Mouse (Mus musculus): ENCODE data around the gene Islr. TPM values are rescaled to one million over a fixed set of nuclear protein-coding genes. Genes with fewer than 3 reads are reported as not detected.
A peak's percentile ranks its signal among the peaks of the same experiment; 100 is the strongest.

Islr gene
- polyA plus RNA-seq, 1 experiment: 34.0 TPM

GRCm38 (mm10) chr9:58175745-58176487, 28.2 kb downstream of the Islr start:
- TF ChIP-seq POLR2A (IDR thresholded peaks at IDR 0.05; ENCODE audit: extremely low read depth, insufficient read depth, low read length): no peak
- TF ChIP-seq CTCF (IDR thresholded peaks at IDR 0.05; ENCODE audit: extremely low read depth, insufficient read depth, low read length): no peak
- Histone ChIP-seq H3K4me3 (ENCODE audit: insufficient read depth, low read length) (no peak overlapping the region), H3K4me1 (ENCODE audit: control insufficient read depth, insufficient read depth, low read length) (peaks cover 4% of the 10 kb centered on the region), H3K27ac (ENCODE audit: insufficient read depth, low read length) (peak overlapping the region; percentile 66)

GRCm38 (mm10) chr9:58174818-58175251, 29.3 kb downstream of the Islr start:
- TF ChIP-seq CTCF (IDR thresholded peaks at IDR 0.05; ENCODE audit: extremely low read depth, insufficient read depth, low read length): no peak
- TF ChIP-seq POLR2A (IDR thresholded peaks at IDR 0.05; ENCODE audit: extremely low read depth, insufficient read depth, low read length): no peak
- H3K27ac ChIP-seq (ENCODE audit: insufficient read depth, low read length): peak overlapping the region; percentile 66
- H3K4me3 ChIP-seq (ENCODE audit: insufficient read depth, low read length): no peak overlapping the region
- peaks cover 4% of the 10 kb centered on the region; the same call in 1 of the 2 replicates for H3K4me1 ChIP-seq (ENCODE audit: control insufficient read depth, insufficient read depth, low read length)

GRCm38 (mm10) chr9:58172863-58173262, 31.2 kb downstream of the Islr start:
- no peak overlapping the region for H3K27ac ChIP-seq (ENCODE audit: insufficient read depth, low read length)
- TF ChIP-seq CTCF (IDR thresholded peaks at IDR 0.05; ENCODE audit: extremely low read depth, insufficient read depth, low read length) (no peak), POLR2A (IDR thresholded peaks at IDR 0.05; ENCODE audit: extremely low read depth, insufficient read depth, low read length) (no peak)
- no peak overlapping the region for H3K4me3 ChIP-seq (ENCODE audit: insufficient read depth, low read length)
- peaks cover 4% of the 10 kb centered on the region; the same call in 1 of the 2 replicates for H3K4me1 ChIP-seq (ENCODE audit: control insufficient read depth, insufficient read depth, low read length)

- TF ChIP-seq POLR2A (IDR thresholded peaks at IDR 0.05; ENCODE audit: extremely low read depth, insufficient read depth, low read length): no peak
- no peak for TF ChIP-seq CTCF (IDR thresholded peaks at IDR 0.05; ENCODE audit: extremely low read depth, insufficient read depth, low read length)
- Histone ChIP-seq H3K4me1 (ENCODE audit: control insufficient read depth, insufficient read depth, low read length) (no peaks in the 10 kb centered on the region), H3K27ac (ENCODE audit: insufficient read depth, low read length) (no peak overlapping the region), H3K4me3 (ENCODE audit: insufficient read depth, low read length) (no peak overlapping the region)
Measured at GRCm38 (mm10) chr9:58169426-58169825, 34.7 kb downstream of the Islr start.

GRCm38 (mm10) chr9:58168880-58169279, 35.2 kb downstream of the Islr start:
- H3K4me3 ChIP-seq (ENCODE audit: insufficient read depth, low read length): no peak overlapping the region
- H3K27ac ChIP-seq (ENCODE audit: insufficient read depth, low read length): no peak overlapping the region
- TF ChIP-seq POLR2A (IDR thresholded peaks at IDR 0.05; ENCODE audit: extremely low read depth, insufficient read depth, low read length) (no peak), CTCF (IDR thresholded peaks at IDR 0.05; ENCODE audit: extremely low read depth, insufficient read depth, low read length) (no peak)
- H3K4me1 ChIP-seq (ENCODE audit: control insufficient read depth, insufficient read depth, low read length): no peaks in the 10 kb centered on the region

- TF ChIP-seq POLR2A (IDR thresholded peaks at IDR 0.05; ENCODE audit: extremely low read depth, insufficient read depth, low read length) (no peak), CTCF (IDR thresholded peaks at IDR 0.05; ENCODE audit: extremely low read depth, insufficient read depth, low read length) (no peak)
- H3K4me1 ChIP-seq (ENCODE audit: control insufficient read depth, insufficient read depth, low read length): no peaks in the 10 kb centered on the region
- no peak overlapping the region for H3K27ac ChIP-seq (ENCODE audit: insufficient read depth, low read length)
- no peak overlapping the region for H3K4me3 ChIP-seq (ENCODE audit: insufficient read depth, low read length)
Measured at GRCm38 (mm10) chr9:58165779-58166178, 38.3 kb downstream of the Islr start.

GRCm38 (mm10) chr9:58163146-58163545, 41.0 kb downstream of the Islr start:
- Histone ChIP-seq H3K4me3 (ENCODE audit: insufficient read depth, low read length) (no peak overlapping the region), H3K4me1 (ENCODE audit: control insufficient read depth, insufficient read depth, low read length) (peaks cover 4% of the 10 kb centered on the region), H3K27ac (ENCODE audit: insufficient read depth, low read length) (no peak overlapping the region)
- TF ChIP-seq CTCF (IDR thresholded peaks at IDR 0.05; ENCODE audit: extremely low read depth, insufficient read depth, low read length) (no peak), POLR2A (IDR thresholded peaks at IDR 0.05; ENCODE audit: extremely low read depth, insufficient read depth, low read length) (no peak)

GRCm38 (mm10) chr9:58162173-58162572, 41.9 kb downstream of the Islr start:
- no peak for TF ChIP-seq CTCF (IDR thresholded peaks at IDR 0.05; ENCODE audit: extremely low read depth, insufficient read depth, low read length)
- no peak for TF ChIP-seq POLR2A (IDR thresholded peaks at IDR 0.05; ENCODE audit: extremely low read depth, insufficient read depth, low read length)
- Histone ChIP-seq H3K4me3 (ENCODE audit: insufficient read depth, low read length) (no peak overlapping the region), H3K4me1 (ENCODE audit: control insufficient read depth, insufficient read depth, low read length) (peaks cover 4% of the 10 kb centered on the region), H3K27ac (ENCODE audit: insufficient read depth, low read length) (no peak overlapping the region)

GRCm38 (mm10) chr9:58160315-58160714, 43.8 kb downstream of the Islr start:
- no peak for TF ChIP-seq POLR2A (IDR thresholded peaks at IDR 0.05; ENCODE audit: extremely low read depth, insufficient read depth, low read length)
- TF ChIP-seq CTCF (IDR thresholded peaks at IDR 0.05; ENCODE audit: extremely low read depth, insufficient read depth, low read length): no peak
- no peak overlapping the region for H3K27ac ChIP-seq (ENCODE audit: insufficient read depth, low read length)
- no peak overlapping the region for H3K4me3 ChIP-seq (ENCODE audit: insufficient read depth, low read length)
- peaks cover 4% of the 10 kb centered on the region for H3K4me1 ChIP-seq (ENCODE audit: control insufficient read depth, insufficient read depth, low read length)

GRCm38 (mm10) chr9:58159855-58160254, 44.3 kb downstream of the Islr start:
- H3K4me3 ChIP-seq (ENCODE audit: insufficient read depth, low read length): no peak overlapping the region
- TF ChIP-seq CTCF (IDR thresholded peaks at IDR 0.05; ENCODE audit: extremely low read depth, insufficient read depth, low read length) (no peak), POLR2A (IDR thresholded peaks at IDR 0.05; ENCODE audit: extremely low read depth, insufficient read depth, low read length) (no peak)
- H3K27ac ChIP-seq (ENCODE audit: insufficient read depth, low read length): no peak overlapping the region
- peaks cover 4% of the 10 kb centered on the region for H3K4me1 ChIP-seq (ENCODE audit: control insufficient read depth, insufficient read depth, low read length)

Measured in cortical plate, adult 2 months (tissue).